Mouse (Mus musculus) kidney, postnatal 36 days (tissue): Measurements from ENCODE around the gene Ntm.

ENCODE experiments used
- DNase-seq, 2 experiments: peaks; one replicate each; pipeline ENCODE4 v3.0.0; 2021 to 2022; ENCODE audit warnings: mixed read lengths in 2 of 2

Ntm gene

GRCm38 (mm10) chr9:29104442-29104841, 858.5 kb downstream of the Ntm start:
- no peak for DNase-seq

GRCm38 (mm10) chr9:29103993-29104392, 858.9 kb downstream of the Ntm start:
- no peak for DNase-seq

- DNase-seq = no peak
Measured at GRCm38 (mm10) chr9:29100624-29101023, 862.3 kb downstream of the Ntm start.

- DNase-seq = no peak
Measured at GRCm38 (mm10) chr9:29092443-29092842, 870.5 kb downstream of the Ntm start.

- peak in 1 of 2 experiments; percentile 35 for DNase-seq
Measured at GRCm38 (mm10) chr9:29088657-29089056, 874.3 kb downstream of the Ntm start.

GRCm38 (mm10) chr9:29087656-29088055, 875.3 kb downstream of the Ntm start:
- no peak for DNase-seq

- no peak for DNase-seq
Measured at GRCm38 (mm10) chr9:29087171-29087570, 875.8 kb downstream of the Ntm start.

GRCm38 (mm10) chr9:29075924-29076577, 886.9 kb downstream of the Ntm start:
- DNase-seq = no peak

GRCm38 (mm10) chr9:29075243-29075642, 887.7 kb downstream of the Ntm start:
- DNase-seq = no peak

- no peak for DNase-seq
Measured at GRCm38 (mm10) chr9:29074494-29074893, 888.4 kb downstream of the Ntm start.

- no peak for DNase-seq
Measured at GRCm38 (mm10) chr9:29071997-29072396, 890.9 kb downstream of the Ntm start.

GRCm38 (mm10) chr9:29067572-29067971, 895.4 kb downstream of the Ntm start:
- DNase-seq = no peak

- peak in 1 of 2 experiments; percentile 0 for DNase-seq
Measured at GRCm38 (mm10) chr9:29060293-29060692, 902.6 kb downstream of the Ntm start.

- DNase-seq = no peak
Measured at GRCm38 (mm10) chr9:29058811-29059210, 904.1 kb downstream of the Ntm start.

- DNase-seq = no peak
Measured at GRCm38 (mm10) chr9:29055637-29056036, 907.3 kb downstream of the Ntm start.

- DNase-seq = no peak
Measured at GRCm38 (mm10) chr9:29036466-29036865, 926.5 kb downstream of the Ntm start.

- DNase-seq = no peak
Measured at GRCm38 (mm10) chr9:29036058-29036457, 926.9 kb downstream of the Ntm start.

GRCm38 (mm10) chr9:29026410-29026809, 936.5 kb downstream of the Ntm start:
- DNase-seq = no peak

- no peak for DNase-seq
Measured at GRCm38 (mm10) chr9:29025603-29026002, 937.3 kb downstream of the Ntm start.

- DNase-seq = no peak
Measured at GRCm38 (mm10) chr9:29025104-29025503, 937.8 kb downstream of the Ntm start.

GRCm38 (mm10) chr9:29016879-29017278, 946.1 kb downstream of the Ntm start:
- no peak for DNase-seq

GRCm38 (mm10) chr9:29013881-29014280, 949.1 kb downstream of the Ntm start:
- no peak for DNase-seq

- no peak for DNase-seq
Measured at GRCm38 (mm10) chr9:29012541-29012940, 950.4 kb downstream of the Ntm start.

GRCm38 (mm10) chr9:29011476-29011875, 951.5 kb downstream of the Ntm start:
- DNase-seq = no peak

- no peak for DNase-seq
Measured at GRCm38 (mm10) chr9:29004534-29004933, 958.4 kb downstream of the Ntm start.
